Mouse (Mus musculus): ENCODE measurements around the gene Whrn. TPM values are rescaled to one million over a fixed set of nuclear protein-coding genes. Genes with fewer than 3 reads are reported as not detected.

Whrn gene
- polyA plus RNA-seq (2015; fragmentation: Nextera tagmentation; extraction: Ambion mirVana): 4.0 and 4.6 TPM in 2 replicates

DNA sequence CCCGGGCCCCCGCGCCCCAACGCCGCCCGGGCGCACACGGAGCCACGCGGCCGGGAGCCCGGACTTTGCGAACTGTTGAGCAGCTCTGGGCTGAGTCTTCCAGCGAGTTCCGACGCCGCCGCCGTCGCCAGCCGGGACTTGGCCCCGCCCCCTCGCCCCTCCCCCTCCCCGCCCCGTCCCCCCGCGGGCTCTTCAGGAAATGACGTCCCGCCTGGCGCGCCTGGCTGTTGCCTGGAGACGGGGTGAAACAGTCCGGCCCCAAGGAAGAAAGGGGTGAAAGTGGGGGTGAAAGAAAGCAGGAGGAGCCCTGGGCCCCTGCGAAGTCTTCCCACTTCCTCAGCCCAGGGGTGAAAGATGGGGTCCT, at the start of gene Whrn:
Gene Whrn, minus strand, starts transcription at position 77 of the 364 bp plus-strand sequence.
- 0% methylated on average over 34 of the region's 34 CpGs for WGBS
- Histone ChIP-seq H3K27me3 (replicated peaks) (peaks cover 12% of the 10 kb centered on the region), H3K9ac (peak within 1 kb of the TSS; percentile 68), H3K4me1 (replicated peaks) (peaks cover 18% of the 10 kb centered on the region), H3K4me3 (replicated peaks) (peak within 1 kb of the TSS; percentile 64), H3K36me3 (no peaks in the 10 kb centered on the region), H3K27ac (no peak within 1 kb of the TSS), H3K9me3 (no peaks in the 10 kb centered on the region), H3K4me2 (replicated peaks) (peak within 1 kb of the TSS; percentile 92)
- peak; percentile 87 for ATAC-seq

DNA sequence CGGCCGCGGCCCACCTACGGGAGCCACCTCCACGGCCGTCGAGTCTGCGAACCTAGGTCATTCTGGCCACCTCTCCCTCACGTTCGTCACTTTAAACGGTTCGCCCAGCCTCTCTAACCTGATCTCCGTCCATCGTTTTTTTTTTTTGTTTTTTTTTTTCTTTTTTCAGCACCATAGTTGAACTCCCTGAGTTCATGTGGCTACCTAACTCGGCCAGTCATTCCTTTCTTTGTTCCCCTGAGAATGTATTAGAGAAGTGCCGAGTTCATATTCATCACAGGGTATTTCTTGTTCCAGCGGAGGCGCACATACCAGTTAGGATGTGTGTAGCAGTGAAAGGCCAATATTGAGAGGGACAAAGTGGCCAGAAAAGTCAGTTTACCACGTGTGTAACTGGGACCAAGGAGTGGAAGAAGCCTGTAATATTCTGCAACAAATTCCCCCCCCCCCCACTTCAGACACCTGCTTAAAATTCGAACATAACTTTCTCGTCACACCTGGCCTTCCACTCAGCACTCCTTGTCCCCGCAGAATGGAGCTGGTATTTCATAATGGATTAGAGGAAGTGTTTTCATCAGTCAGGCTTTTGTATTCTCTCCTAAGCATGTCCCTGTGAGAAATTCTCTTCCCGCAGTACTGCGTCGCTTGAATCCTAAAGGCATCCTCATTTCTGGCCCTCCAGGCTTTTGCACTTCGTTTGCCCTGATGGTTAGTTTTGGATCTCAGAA, 49.6 kb upstream of the Whrn start:
- H3K4me1 ChIP-seq (replicated peaks): peaks cover 15% of the 10 kb centered on the region
- peak overlapping the region; percentile 85 for H3K4me3 ChIP-seq (replicated peaks)
- H3K36me3 ChIP-seq: peaks cover 8% of the 10 kb centered on the region
- WGBS: 17% methylated on average over 26 of the region's 26 CpGs
- no peak; the same call in 1 of the 2 replicates for ATAC-seq
- H3K9me3 ChIP-seq: no peaks in the 10 kb centered on the region
- H3K9ac ChIP-seq: peak overlapping the region; percentile 96
- H3K27ac ChIP-seq: peak overlapping the region; percentile 78
- H3K27me3 ChIP-seq (replicated peaks): no peaks in the 10 kb centered on the region
- H3K4me2 ChIP-seq (replicated peaks): peak overlapping the region; percentile 59

DNA sequence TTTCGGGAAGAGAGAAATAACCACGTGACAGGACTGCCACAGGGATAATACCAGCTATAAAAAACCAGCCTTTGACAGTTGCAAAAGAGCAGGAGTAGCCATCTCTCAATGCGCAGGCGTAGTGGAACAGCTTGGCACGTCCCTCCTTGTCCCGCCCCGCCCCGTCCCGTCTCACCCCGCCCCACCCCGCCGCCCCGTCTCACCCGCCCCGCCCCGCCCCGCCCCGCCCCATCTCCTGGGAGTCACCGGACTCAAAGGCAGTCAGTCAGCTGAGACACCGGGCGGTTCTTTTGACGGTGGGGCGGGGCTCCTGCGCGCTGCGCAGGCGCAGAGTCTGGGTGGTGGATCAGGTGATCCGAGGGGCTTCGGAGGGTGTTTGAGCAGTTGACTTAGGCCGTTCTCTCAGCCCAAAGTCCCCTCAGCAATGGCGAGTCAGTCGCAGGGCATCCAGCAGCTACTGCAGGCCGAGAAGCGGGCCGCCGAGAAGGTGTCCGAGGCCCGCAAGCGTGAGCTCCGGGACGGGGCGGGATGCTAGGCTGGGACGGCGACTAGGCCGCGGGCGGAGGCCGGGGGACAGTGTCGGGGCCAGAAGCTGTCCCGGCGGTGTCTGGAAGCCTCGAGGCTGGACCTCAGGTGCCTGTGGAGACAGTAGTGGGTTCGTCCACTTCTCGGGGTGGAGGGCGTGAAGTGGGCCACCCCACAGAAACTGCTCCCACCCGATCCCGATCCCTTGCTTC, 48.9 kb upstream of the Whrn start, which contains the start of gene Atp6v1g1:
Gene Atp6v1g1, plus strand, starts transcription at position 279 of the 737 bp plus-strand sequence.
- H3K27ac ChIP-seq: peak within 1 kb of the TSS; percentile 78
- 0% methylated on average over 56 of the region's 57 CpGs for WGBS
- H3K4me2 ChIP-seq (replicated peaks): peak within 1 kb of the TSS; percentile 59
- peak within 1 kb of the TSS; percentile 85 for H3K4me3 ChIP-seq (replicated peaks)
- H3K9me3 ChIP-seq: no peaks in the 10 kb centered on the region
- ATAC-seq: peak; percentile 96
- no peaks in the 10 kb centered on the region for H3K27me3 ChIP-seq (replicated peaks)
- H3K9ac ChIP-seq: peak within 1 kb of the TSS; percentile 96
- peaks cover 15% of the 10 kb centered on the region for H3K4me1 ChIP-seq (replicated peaks)
- H3K36me3 ChIP-seq: peaks cover 8% of the 10 kb centered on the region

DNA sequence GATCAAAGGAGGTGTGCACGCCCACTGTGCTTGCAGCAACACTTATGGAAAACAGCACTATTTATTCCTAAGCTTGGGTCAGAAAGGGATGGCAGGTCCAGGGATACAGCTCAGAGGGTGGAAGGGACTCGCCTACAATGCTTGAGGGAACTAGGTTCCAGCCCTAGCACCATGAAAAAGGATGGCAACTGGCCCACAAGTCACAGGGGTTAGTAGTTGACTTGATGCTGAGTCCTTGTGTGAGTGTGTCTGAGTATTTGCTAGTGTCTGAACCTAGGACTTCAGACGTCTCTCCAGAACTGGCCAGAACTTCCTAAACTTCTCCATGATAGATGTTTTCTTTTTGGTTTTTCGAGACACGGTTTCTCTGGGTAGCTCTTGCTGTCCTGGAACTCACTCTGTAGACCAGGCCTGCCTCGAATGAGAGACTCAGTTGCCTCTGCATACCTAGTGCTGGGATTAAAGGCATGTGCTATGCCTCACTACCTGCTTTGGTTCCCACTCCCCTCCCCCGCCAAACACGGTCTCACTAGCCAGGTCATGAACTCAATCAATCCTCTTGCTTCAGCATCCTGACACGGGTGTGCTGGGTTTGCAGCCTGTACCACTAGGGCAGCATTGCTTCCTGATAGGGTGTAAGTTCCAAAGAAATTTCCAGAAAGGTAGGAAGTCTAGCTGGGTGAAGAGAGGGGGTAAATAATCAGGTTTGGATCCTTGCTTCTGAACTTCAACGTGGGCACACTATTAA, 48.1 kb upstream of the Whrn start:
- no peaks in the 10 kb centered on the region for H3K27me3 ChIP-seq (replicated peaks)
- H3K4me1 ChIP-seq (replicated peaks): peaks cover 15% of the 10 kb centered on the region
- WGBS: 53% methylated on average over 10 of the region's 10 CpGs
- peak overlapping the region; percentile 46 for H3K4me2 ChIP-seq (replicated peaks)
- ATAC-seq: peak; percentile 75
- peak overlapping the region; percentile 15; the same call in 1 of the 2 replicates for H3K4me3 ChIP-seq (replicated peaks)
- peak overlapping the region; percentile 51; the same call in 1 of the 2 replicates for H3K27ac ChIP-seq
- peaks cover 3% of the 10 kb centered on the region; the same call in 1 of the 2 replicates for H3K36me3 ChIP-seq
- no peak overlapping the region for H3K9ac ChIP-seq
- no peaks in the 10 kb centered on the region for H3K9me3 ChIP-seq

- H3K36me3 ChIP-seq: no peaks in the 10 kb centered on the region
- H3K27me3 ChIP-seq (replicated peaks): no peaks in the 10 kb centered on the region
- no peaks in the 10 kb centered on the region for H3K9me3 ChIP-seq
- peaks cover 15% of the 10 kb centered on the region for H3K4me1 ChIP-seq (replicated peaks)
- WGBS: 46% methylated on average over 2 of the region's 2 CpGs
- H3K4me2 ChIP-seq (replicated peaks): no peak overlapping the region
- no peak for ATAC-seq
- H3K27ac ChIP-seq: no peak overlapping the region
- no peak overlapping the region for H3K4me3 ChIP-seq (replicated peaks)
- no peak overlapping the region for H3K9ac ChIP-seq
Observed at GRCm38 (mm10) chr4:63542209-63542608, 46.4 kb upstream of the Whrn start.

- no peaks in the 10 kb centered on the region for H3K4me1 ChIP-seq (replicated peaks)
- no peak overlapping the region for H3K9ac ChIP-seq
- no peaks in the 10 kb centered on the region for H3K36me3 ChIP-seq
- no peaks in the 10 kb centered on the region for H3K9me3 ChIP-seq
- WGBS: 66% methylated on average over 4 of the region's 4 CpGs
- no peak overlapping the region for H3K27ac ChIP-seq
- H3K4me3 ChIP-seq (replicated peaks): no peak overlapping the region
- H3K27me3 ChIP-seq (replicated peaks): no peaks in the 10 kb centered on the region
- no peak overlapping the region for H3K4me2 ChIP-seq (replicated peaks)
- no peak for ATAC-seq
Observed at GRCm38 (mm10) chr4:63537602-63538001, 41.8 kb upstream of the Whrn start.

GRCm38 (mm10) chr4:63530409-63530808, 34.6 kb upstream of the Whrn start:
- H3K4me2 ChIP-seq (replicated peaks): no peak overlapping the region
- no peaks in the 10 kb centered on the region for H3K27me3 ChIP-seq (replicated peaks)
- no peaks in the 10 kb centered on the region for H3K9me3 ChIP-seq
- H3K36me3 ChIP-seq: no peaks in the 10 kb centered on the region
- no peak for ATAC-seq
- 78% methylated on average over 7 of the region's 7 CpGs for WGBS
- no peak overlapping the region for H3K4me3 ChIP-seq (replicated peaks)
- no peak overlapping the region for H3K9ac ChIP-seq
- H3K4me1 ChIP-seq (replicated peaks): no peaks in the 10 kb centered on the region
- H3K27ac ChIP-seq: no peak overlapping the region

- no peaks in the 10 kb centered on the region for H3K27me3 ChIP-seq (replicated peaks)
- H3K4me1 ChIP-seq (replicated peaks): no peaks in the 10 kb centered on the region
- H3K27ac ChIP-seq: no peak overlapping the region
- no peak overlapping the region for H3K4me2 ChIP-seq (replicated peaks)
- no peaks in the 10 kb centered on the region for H3K9me3 ChIP-seq
- H3K36me3 ChIP-seq: no peaks in the 10 kb centered on the region
- H3K4me3 ChIP-seq (replicated peaks): no peak overlapping the region
- no peak overlapping the region for H3K9ac ChIP-seq
- 74% methylated on average over 6 of the region's 6 CpGs for WGBS
- ATAC-seq: no peak
Observed at GRCm38 (mm10) chr4:63528946-63529345, 33.2 kb upstream of the Whrn start.

DNA sequence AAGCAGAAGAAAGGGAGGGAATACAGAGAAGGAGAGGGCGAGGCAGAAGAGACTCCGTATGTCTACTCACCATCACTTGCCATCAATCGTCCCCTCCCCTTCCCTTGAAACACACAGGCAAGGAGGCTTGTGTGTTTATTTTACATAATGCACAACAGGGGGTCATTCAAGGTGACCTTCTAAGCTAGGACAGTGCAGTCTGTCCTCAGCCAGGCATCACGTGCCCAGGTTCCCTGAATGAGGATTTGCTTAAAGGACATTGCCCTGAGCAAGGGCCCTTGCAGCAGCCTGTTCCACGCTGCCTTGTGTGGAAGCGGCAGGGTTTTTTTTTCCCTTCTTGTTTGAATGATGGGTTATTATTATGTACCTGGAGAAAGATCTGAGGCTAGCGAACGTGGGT, 29.7 kb upstream of the Whrn start:
- H3K27me3 ChIP-seq (replicated peaks): no peaks in the 10 kb centered on the region
- H3K36me3 ChIP-seq: no peaks in the 10 kb centered on the region
- H3K4me3 ChIP-seq (replicated peaks): no peak overlapping the region
- ATAC-seq: no peak
- no peak overlapping the region for H3K27ac ChIP-seq
- H3K4me1 ChIP-seq (replicated peaks): no peaks in the 10 kb centered on the region
- H3K9me3 ChIP-seq: no peaks in the 10 kb centered on the region
- WGBS: 81% methylated on average over 8 of the region's 8 CpGs
- no peak overlapping the region for H3K9ac ChIP-seq
- no peak overlapping the region for H3K4me2 ChIP-seq (replicated peaks)

GRCm38 (mm10) chr4:63521813-63522419, 26.1 kb upstream of the Whrn start:
- no peak for ATAC-seq
- Histone ChIP-seq H3K9me3 (no peaks in the 10 kb centered on the region), H3K4me2 (replicated peaks) (no peak overlapping the region)

DNA sequence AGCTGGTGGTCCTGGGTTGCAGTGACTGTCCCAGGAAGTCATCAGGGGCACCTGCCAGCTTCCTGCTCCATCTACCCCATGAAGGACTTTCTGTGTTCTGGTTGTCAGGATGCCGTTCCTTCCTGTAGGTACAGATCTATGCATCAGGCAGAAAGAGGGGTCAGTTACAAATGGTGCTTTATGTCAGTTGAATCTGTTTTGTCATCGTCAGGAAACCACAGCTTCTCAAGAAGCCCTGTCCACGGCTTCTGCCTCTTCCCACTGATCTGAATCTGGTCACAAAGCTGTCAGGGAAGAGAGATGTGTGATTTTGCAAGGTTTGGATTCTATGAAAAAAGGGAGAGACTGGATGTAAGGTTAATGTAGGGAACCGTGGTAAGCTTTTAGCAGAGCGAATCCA, 19.2 kb upstream of the Whrn start:
- no peak overlapping the region for H3K4me2 ChIP-seq (replicated peaks)
- no peak overlapping the region for H3K4me3 ChIP-seq (replicated peaks)
- ATAC-seq: no peak
- no peaks in the 10 kb centered on the region for H3K36me3 ChIP-seq
- H3K27ac ChIP-seq: no peak overlapping the region
- no peaks in the 10 kb centered on the region for H3K9me3 ChIP-seq
- H3K27me3 ChIP-seq (replicated peaks): no peaks in the 10 kb centered on the region
- H3K4me1 ChIP-seq (replicated peaks): no peaks in the 10 kb centered on the region
- no peak overlapping the region for H3K9ac ChIP-seq
- WGBS: 75% methylated on average over 5 of the region's 5 CpGs

More at GRCm38 (mm10) chr4:63521813-63522419, 26.1 kb upstream of the Whrn start:
- H3K27ac ChIP-seq: no peak overlapping the region
- no peaks in the 10 kb centered on the region for H3K4me1 ChIP-seq (replicated peaks)
- H3K27me3 ChIP-seq (replicated peaks): no peaks in the 10 kb centered on the region
- H3K9ac ChIP-seq: no peak overlapping the region
- H3K36me3 ChIP-seq: no peaks in the 10 kb centered on the region
- H3K4me3 ChIP-seq (replicated peaks): no peak overlapping the region
- 74% methylated on average over 2 of the region's 2 CpGs for WGBS
